Mouse (Mus musculus) spleen, adult 2 months (tissue): ENCODE data around the gene Akap8. TPM values are rescaled to one million over a fixed set of nuclear protein-coding genes. Genes with fewer than 3 reads are reported as not detected.

Source experiments
- DNase-seq, 2 experiments: peaks; one replicate each; pipeline versions ENCODE4 v3.0.0 to v3.0.0-alpha.2; 2012 to 2021; ENCODE audit warnings: low spot score in 2 of 2, low read depth in 1 of 2
- H3K27ac ChIP-seq: fragments of 200-500 bp; 2 replicates; pipeline ENCODE4 v1.5.1; 2012; ENCODE audit warnings: low read length, inconsistent platforms; ENCODE audit not compliant: insufficient read depth
- H3K27me3 ChIP-seq: fragments of 200-500 bp; 2 replicates; pipeline ENCODE4 v1.6.1; 2012; ENCODE audit warnings: mild to moderate bottlenecking, moderate library complexity, low read length, inconsistent platforms; ENCODE audit not compliant: control insufficient read depth, insufficient read depth
- H3K36me3 ChIP-seq: fragments of 200-500 bp; 2 replicates; pipeline ENCODE4 v1.6.1; 2012; ENCODE audit warnings: mild to moderate bottlenecking, low read length, inconsistent platforms; ENCODE audit not compliant: control insufficient read depth, insufficient read depth
- H3K4me1 ChIP-seq: fragments of 200-500 bp; 2 replicates; pipeline ENCODE4 v1.6.1; 2011; ENCODE audit warnings: inconsistent platforms; ENCODE audit not compliant: control insufficient read depth, insufficient read depth, insufficient read length
- H3K4me3 ChIP-seq: fragments of 200-500 bp; 2 replicates; pipeline ENCODE4 v1.5.1; 2011; ENCODE audit warnings: mild to moderate bottlenecking, inconsistent platforms; ENCODE audit not compliant: insufficient read depth, insufficient read length; ENCODE audit errors: extremely low read depth
- CTCF ChIP-seq: fragments of 200-500 bp; IDR thresholded peaks from 2 replicates; pipeline ENCODE4 v1.5.1; 2011; ENCODE audit warnings: mild to moderate bottlenecking, inconsistent platforms; ENCODE audit not compliant: insufficient read depth, insufficient read length, insufficient replicate concordance; ENCODE audit errors: extremely low read depth
- POLR2A ChIP-seq: fragments of 200-500 bp; IDR thresholded peaks from 2 replicates; pipeline ENCODE4 v1.6.1; 2011; ENCODE audit warnings: low read depth, low read length, inconsistent platforms
- WGBS: fragments of 180-500 bp; shearing (Covaris S2); methylation state at CpG from one replicate; pipeline ENCODE4 v1.1.7; 2018; 5-methylcytosine and 5-hydroxymethylcytosine counted together
- polyA plus RNA-seq: library from polyadenylated mRNA; depleted of rRNA; stranded (reverse); fragments of >200 nt; gene quantifications from 2 replicates; pipeline ENCODE4 v1.2.3, GENCODE M21; 2012; rRNA removed

Gene Akap8
- polyA plus RNA-seq, 1 experiment = 105 TPM

DNA sequence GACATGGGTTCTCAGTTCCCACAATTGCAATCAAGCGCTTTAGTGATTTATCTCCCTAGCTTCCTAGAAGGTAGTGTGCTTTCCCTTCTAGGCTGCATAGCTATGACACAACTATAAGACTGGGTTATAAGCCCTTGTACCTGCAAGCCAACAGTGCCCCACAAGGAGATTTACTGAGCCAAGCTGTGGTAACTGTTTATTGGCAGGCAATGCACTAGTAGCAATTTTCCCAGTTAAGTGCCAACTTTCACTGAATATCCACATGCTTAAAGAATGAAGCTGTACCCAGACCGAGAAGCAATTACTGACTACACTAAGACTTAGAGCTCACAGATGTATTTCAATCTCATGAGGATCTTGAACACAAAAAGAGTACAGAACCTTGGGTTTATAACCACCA is 57.4 kb downstream of the Akap8 start:
- H3K4me3 ChIP-seq = no peak overlapping the region
- DNase-seq = no peak
- no peaks in the 10 kb centered on the region for H3K27me3 ChIP-seq
- TF ChIP-seq CTCF (no peak), POLR2A (no peak)
- no peaks in the 10 kb centered on the region for H3K36me3 ChIP-seq
- WGBS = 92% methylated on average over 2 of the region's 2 CpGs
- H3K27ac ChIP-seq = no peak overlapping the region
- no peaks in the 10 kb centered on the region; the same call in 1 of the 2 replicates for H3K4me1 ChIP-seq

- H3K4me3 ChIP-seq = no peak overlapping the region
- no peak overlapping the region for H3K27ac ChIP-seq
- no peaks in the 10 kb centered on the region for H3K36me3 ChIP-seq
- no peaks in the 10 kb centered on the region; the same call in 1 of the 2 replicates for H3K4me1 ChIP-seq
- H3K27me3 ChIP-seq = no peaks in the 10 kb centered on the region
- DNase-seq = no peak
- TF ChIP-seq CTCF = no peak
- TF ChIP-seq POLR2A = no peak
- 94% methylated on average over 8 of the region's 8 CpGs for whole genome bisulfite sequencing
Measured at GRCm38 (mm10) chr17:32262831-32263559, 58.0 kb downstream of the Akap8 start.

GRCm38 (mm10) chr17:32258869-32259268 is 62.2 kb downstream of the Akap8 start:
- no peaks in the 10 kb centered on the region for H3K27me3 ChIP-seq
- TF ChIP-seq CTCF (no peak), POLR2A (no peak)
- DNase-seq = no peak
- 89% methylated on average over 2 of the region's 2 CpGs for WGBS
- no peak overlapping the region for H3K27ac ChIP-seq
- H3K4me1 ChIP-seq = no peaks in the 10 kb centered on the region; the same call in 1 of the 2 replicates
- H3K4me3 ChIP-seq = no peak overlapping the region
- no peaks in the 10 kb centered on the region for H3K36me3 ChIP-seq

DNA sequence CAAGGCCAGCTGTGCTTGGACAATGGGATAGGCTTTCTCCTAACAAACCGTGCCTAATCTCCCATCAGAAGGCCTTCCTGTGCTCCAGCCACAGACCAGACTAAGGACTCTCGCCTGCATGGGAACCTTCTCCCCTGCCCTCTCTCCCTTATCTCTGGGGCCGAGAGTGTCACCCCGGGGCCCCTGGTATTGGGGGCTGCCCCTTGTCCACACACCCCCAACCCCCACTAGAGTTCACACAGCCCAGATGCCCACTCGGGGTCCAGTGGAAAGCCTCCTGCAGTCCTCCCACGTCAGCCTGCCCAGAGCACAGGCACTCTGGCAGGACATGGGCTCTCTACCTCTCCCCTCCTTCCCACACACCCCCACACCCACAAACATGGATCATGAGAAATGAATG is 63.1 kb downstream of the Akap8 start:
- no peak for DNase-seq
- peaks cover under 1% of the 10 kb centered on the region; the same call in 1 of the 2 replicates for H3K36me3 ChIP-seq
- H3K4me1 ChIP-seq = no peaks in the 10 kb centered on the region; the same call in 1 of the 2 replicates
- H3K4me3 ChIP-seq = no peak overlapping the region
- no peaks in the 10 kb centered on the region for H3K27me3 ChIP-seq
- WGBS = 76% methylated on average over 6 of the region's 6 CpGs
- no peak for TF ChIP-seq CTCF
- TF ChIP-seq POLR2A = no peak
- H3K27ac ChIP-seq = no peak overlapping the region

DNA sequence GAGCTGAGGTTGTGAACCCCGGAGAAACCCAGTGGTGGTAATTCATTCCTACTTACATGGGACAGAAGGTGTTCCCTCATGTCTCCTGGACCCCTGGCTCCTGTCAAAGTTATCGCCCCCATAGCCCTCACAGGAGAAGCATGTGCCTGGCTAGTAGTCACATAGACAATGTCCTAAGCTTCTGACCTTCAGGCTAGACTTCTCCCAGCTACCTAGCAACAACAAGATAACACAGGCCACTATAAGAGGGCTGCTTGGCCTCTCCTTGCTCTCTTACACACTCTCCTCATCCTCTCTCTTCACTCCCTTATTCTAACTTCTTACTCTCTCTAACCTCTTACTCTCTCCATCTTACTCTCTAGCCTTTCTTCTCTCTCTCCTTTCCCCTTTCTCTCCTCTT is 63.6 kb downstream of the Akap8 start:
- Histone ChIP-seq H3K27me3 (no peaks in the 10 kb centered on the region), H3K27ac (no peak overlapping the region), H3K4me1 (no peaks in the 10 kb centered on the region; the same call in 1 of the 2 replicates), H3K4me3 (no peak overlapping the region), H3K36me3 (peaks cover 3% of the 10 kb centered on the region; the same call in 1 of the 2 replicates)
- WGBS = 79% methylated on average over 2 of the region's 2 CpGs
- DNase-seq = no peak
- no peak for TF ChIP-seq CTCF
- TF ChIP-seq POLR2A = no peak

- TF ChIP-seq POLR2A (no peak), CTCF (no peak)
- Histone ChIP-seq H3K4me1 (no peaks in the 10 kb centered on the region; the same call in 1 of the 2 replicates), H3K27ac (no peak overlapping the region), H3K36me3 (peaks cover 3% of the 10 kb centered on the region; the same call in 1 of the 2 replicates), H3K4me3 (no peak overlapping the region), H3K27me3 (no peaks in the 10 kb centered on the region)
- no peak for DNase-seq
- 84% methylated on average over 2 of the region's 2 CpGs for WGBS
Measured at GRCm38 (mm10) chr17:32256896-32257295, 64.1 kb downstream of the Akap8 start.

Other genes starting within 250 kb of the Akap8 start
- 23.5 and 24.5 TPM in 2 replicates for gene Notch3, start 154.4 kb downstream of the Akap8 start, polyA plus RNA-seq
- gene Ephx3, start 131.7 kb downstream of the Akap8 start, polyA plus RNA-seq = 1.1 and 1.5 TPM in 2 replicates
- gene Brd4, start 36.5 kb downstream of the Akap8 start, polyA plus RNA-seq = 63.3 and 63.8 TPM in 2 replicates
- 136 and 169 TPM in 2 replicates for gene Akap8l, start 29.4 kb upstream of the Akap8 start, polyA plus RNA-seq
- 22.4 and 29.4 TPM in 2 replicates for gene Wiz, start 68.2 kb upstream of the Akap8 start, polyA plus RNA-seq
- gene Rasal3, start 82.3 kb upstream of the Akap8 start, polyA plus RNA-seq = 157 and 183 TPM in 2 replicates
- gene Pglyrp2, start 102.9 kb upstream of the Akap8 start, polyA plus RNA-seq = 43.0 and 52.7 TPM in 2 replicates
- 0.07 and 0.39 TPM in 2 replicates for gene Cyp4f39, start 131.5 kb upstream of the Akap8 start, polyA plus RNA-seq
- gene Cyp4f17, start 184.8 kb upstream of the Akap8 start, polyA plus RNA-seq = 1.9 and 2.4 TPM in 2 replicates
- 39.7 and 42.2 TPM in 2 replicates for gene Cyp4f16, start 215.3 kb upstream of the Akap8 start, polyA plus RNA-seq